Mouse (Mus musculus) lung, adult 2 months (tissue): ENCODE results near the gene Golga5. TPM values are rescaled to one million over a fixed set of nuclear protein-coding genes. Genes with fewer than 3 reads are reported as not detected.

Experiments
- DNase-seq: peaks from one replicate; pipeline ENCODE4 v3.0.0; 2022
- H3K4me1 ChIP-seq: fragments of 200-500 bp; 2 replicates; pipeline ENCODE4 v1.6.1; 2011; ENCODE audit warnings: low read length; ENCODE audit not compliant: control insufficient read depth, insufficient read depth
- H3K4me3 ChIP-seq: fragments of 200-500 bp; replicated peaks from 2 replicates; pipeline ENCODE3; 2011; ENCODE audit warnings: low read depth, mild to moderate bottlenecking, control low read depth, low read length; ENCODE audit errors: extremely low read depth
- CTCF ChIP-seq: fragments of 200-500 bp; IDR thresholded peaks from 2 replicates; pipeline ENCODE4 v1.5.1; 2011; ENCODE audit warnings: mild to moderate bottlenecking, low read length, control low read depth; ENCODE audit not compliant: insufficient read depth
- POLR2A ChIP-seq: fragments of 200-500 bp; IDR thresholded peaks from 2 replicates; pipeline ENCODE4 v1.6.1; 2011; ENCODE audit warnings: low read depth, mild to moderate bottlenecking, control low read depth, low read length, borderline replicate concordance; ENCODE audit errors: extremely low read depth
- WGBS: fragments of 180-500 bp; shearing (Covaris S2); methylation state at CpG from one replicate; pipeline ENCODE4 v1.1.7; 2018; 5-methylcytosine and 5-hydroxymethylcytosine counted together
- polyA plus RNA-seq: library from polyadenylated mRNA; depleted of rRNA; stranded (reverse); fragments of >200 nt; gene quantifications from 2 replicates; pipeline ENCODE4 v1.2.3, GENCODE M21; 2012

Golga5 gene
- polyA plus RNA-seq, 1 experiment: 11.9 TPM

- WGBS: 79% methylated on average over 8 of the region's 8 CpGs
- no peaks in the 10 kb centered on the region; the same call in 1 of the 2 replicates for H3K4me1 ChIP-seq
- no peak for DNase-seq
- H3K4me3 ChIP-seq: no peak overlapping the region
- TF ChIP-seq CTCF: no peak
- no peak for TF ChIP-seq POLR2A
These were observed 33.1 kb downstream of the Golga5 start for GRCm38 (mm10) chr12:102501848-102502595.

- DNase-seq: no peak
- Histone ChIP-seq H3K4me1 (no peaks in the 10 kb centered on the region), H3K4me3 (no peak overlapping the region)
- TF ChIP-seq CTCF (no peak), POLR2A (no peak)
- 75% methylated on average over 9 of the region's 9 CpGs for WGBS
These were observed 36.3 kb downstream of the Golga5 start for GRCm38 (mm10) chr12:102505131-102505713.

- no peak for DNase-seq
- TF ChIP-seq POLR2A: no peak
- no peak for TF ChIP-seq CTCF
- 90% methylated on average over 7 of the region's 7 CpGs for WGBS
- Histone ChIP-seq H3K4me3 (no peak overlapping the region), H3K4me1 (no peaks in the 10 kb centered on the region)
These were observed 37.0 kb downstream of the Golga5 start for GRCm38 (mm10) chr12:102505949-102506348.

GRCm38 (mm10) chr12:102511363-102511762 is 42.4 kb downstream of the Golga5 start:
- H3K4me3 ChIP-seq: no peak overlapping the region
- no peak for DNase-seq
- 73% methylated on average over 3 of the region's 3 CpGs for WGBS
- TF ChIP-seq POLR2A (no peak), CTCF (no peak)
- no peaks in the 10 kb centered on the region for H3K4me1 ChIP-seq

- DNase-seq: no peak
- WGBS: 79% methylated on average over 6 of the region's 6 CpGs
- H3K4me3 ChIP-seq: no peak overlapping the region
- no peak for TF ChIP-seq POLR2A
- no peak for TF ChIP-seq CTCF
- H3K4me1 ChIP-seq: no peaks in the 10 kb centered on the region
These were observed 45.2 kb downstream of the Golga5 start for GRCm38 (mm10) chr12:102514151-102514550.

GRCm38 (mm10) chr12:102514751-102515150 is 45.8 kb downstream of the Golga5 start:
- no peak for DNase-seq
- WGBS: 90% methylated on average over 6 of the region's 6 CpGs
- no peak for TF ChIP-seq POLR2A
- no peak for TF ChIP-seq CTCF
- no peak overlapping the region for H3K4me3 ChIP-seq
- no peaks in the 10 kb centered on the region for H3K4me1 ChIP-seq

GRCm38 (mm10) chr12:102516151-102516550 is 47.2 kb downstream of the Golga5 start:
- DNase-seq: no peak
- 77% methylated on average over 4 of the region's 4 CpGs for WGBS

GRCm38 (mm10) chr12:102517647-102518046 is 48.7 kb downstream of the Golga5 start:
- H3K4me3 ChIP-seq: no peak overlapping the region
- WGBS: 73% methylated on average over 13 of the region's 13 CpGs
- no peak for DNase-seq
- peaks cover 8% of the 10 kb centered on the region for H3K4me1 ChIP-seq
- TF ChIP-seq POLR2A: no peak
- no peak for TF ChIP-seq CTCF

More at GRCm38 (mm10) chr12:102516151-102516550, 47.2 kb downstream of the Golga5 start:
- Histone ChIP-seq H3K4me3 (no peak overlapping the region), H3K4me1 (peaks cover under 1% of the 10 kb centered on the region)
- TF ChIP-seq POLR2A: no peak
- TF ChIP-seq CTCF: no peak

- Histone ChIP-seq H3K4me3 (no peak overlapping the region), H3K4me1 (peaks cover 8% of the 10 kb centered on the region)
- no peak for DNase-seq
- 84% methylated on average over 12 of the region's 12 CpGs for WGBS
- no peak for TF ChIP-seq POLR2A
- TF ChIP-seq CTCF: no peak
These were observed 51.2 kb downstream of the Golga5 start for GRCm38 (mm10) chr12:102519929-102520720.
